Mouse (Mus musculus) stomach, postnatal 0 days (tissue): ENCODE results near the gene Shank3.

Experiments used
- CTCF ChIP-seq: IDR thresholded peaks from 2 replicates; pipeline ENCODE4 v1.5.1; 2016; ENCODE audit warnings: antibody characterized with exemption, low read depth, mild to moderate bottlenecking, moderate library complexity
- EP300 ChIP-seq: optimal IDR thresholded peaks from 2 replicates; pipeline ENCODE3; 2016; ENCODE audit warnings: antibody characterized with exemption

DNA sequence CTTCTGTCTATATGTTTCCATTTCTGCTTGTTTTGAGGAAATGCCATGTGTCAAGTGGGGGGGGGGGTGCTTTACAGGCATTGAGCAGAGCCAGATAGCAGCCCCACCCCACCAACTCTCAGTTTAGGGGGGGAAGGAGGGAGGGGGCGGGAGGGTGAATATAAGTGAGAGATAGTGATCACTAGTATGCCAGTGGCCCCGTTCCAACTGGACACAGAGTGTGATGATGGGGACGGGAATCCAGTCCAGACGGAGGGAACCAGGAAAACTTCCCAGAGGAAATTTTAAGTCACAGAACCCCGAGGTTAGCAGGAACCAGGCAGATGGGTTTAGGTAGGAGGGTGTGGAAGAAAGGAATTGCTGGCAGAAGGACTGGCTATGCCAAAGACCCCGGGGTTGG, 43.8 kb upstream of the Shank3 start:
- TF ChIP-seq CTCF (no peak), EP300 (no peak)
